Mouse (Mus musculus): ENCODE results near the gene Gtf3c6.

DNA sequence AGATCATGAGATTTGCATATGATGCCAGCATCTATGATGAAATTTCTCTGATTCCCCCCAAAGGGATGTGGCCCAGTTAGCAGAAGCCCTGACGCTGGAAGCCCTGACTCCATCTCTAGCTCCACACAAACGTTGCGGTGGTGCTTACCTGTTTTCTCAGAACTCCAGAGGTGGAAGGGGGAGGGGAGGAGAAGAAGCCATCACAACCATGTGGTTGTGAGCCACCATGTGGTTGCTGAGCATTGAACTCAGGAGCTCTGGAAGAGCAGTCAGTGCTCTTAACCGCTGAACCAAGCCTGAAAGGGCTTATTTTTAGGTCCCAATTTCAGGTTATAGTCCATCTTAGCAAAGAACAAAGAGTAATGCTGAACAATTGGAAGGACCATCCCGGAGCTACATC, 2.4 kb upstream of the Gtf3c6 start:
- TF ChIP-seq CTCF (conservative IDR thresholded peaks at IDR 0.05; ENCODE audit: insufficient read depth, insufficient read length, low read depth, low read length), result no peak
- TF ChIP-seq POLR2A (IDR thresholded peaks at IDR 0.05; ENCODE audit: low read depth, low read length), result no peak
